9 mouse cellular contexts compared by ENCODE assay signal in the genomic region with DNA sequence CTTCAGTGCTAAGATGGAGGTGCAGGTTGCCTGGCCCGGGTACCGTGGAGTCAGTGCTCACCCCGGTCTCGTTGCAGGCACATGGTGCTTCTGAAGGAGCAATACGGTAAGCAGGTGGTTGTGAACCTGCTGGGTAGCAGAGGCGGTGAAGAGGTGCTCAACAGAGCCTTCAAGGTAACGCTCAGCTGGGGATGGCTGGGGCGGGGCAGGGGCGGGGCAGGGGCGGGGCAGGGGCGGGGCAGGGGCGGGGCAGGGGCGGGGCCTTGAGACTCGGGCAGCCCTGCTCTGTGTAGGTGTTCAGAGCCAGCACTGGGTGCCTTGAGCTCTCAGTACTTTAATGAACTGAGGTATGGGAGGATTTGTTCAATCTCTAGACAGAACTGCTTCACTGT.
DNase-seq lines count a peak whose midpoint lies in the region; ATAC-seq and TF ChIP-seq lines count a peak whose summit lies in the region.
"Had no signal": no experiment of that assay in that cellular context is flagged by ENCODE, and none has a peak within 500 bp of the region (broad histone marks: within the 10 kb centered on the region; RNA-seq: fewer than 3 reads in every experiment).

No protein-coding gene starts in this region.

- H3K4me1 ChIP-seq in heart, embryonic 15.5 days (replicated peaks): peaks cover 69% of the 10 kb centered on the region
- peaks cover 0 to 12% of the 10 kb centered on the region in 2 experiments; a peak in 3 of 4 replicates for H3K4me1 ChIP-seq in ES-E14 (ENCODE audit: control insufficient read depth in 2 of 2, insufficient read depth in 2 of 2, low read length in 2 of 2, poor library complexity in 1 of 2)
- H3K4me1 ChIP-seq in hindbrain, embryonic 15.5 days (replicated peaks): peaks cover 13% of the 10 kb centered on the region
- no peaks in the 10 kb centered on the region; the same call in 1 of the 2 replicates for H3K4me1 ChIP-seq in midbrain, embryonic 11.5 days (ENCODE audit: control insufficient read depth, insufficient read depth, low read length)

- intact Hi-C loops in heart, postnatal 14 days (cut with DNase I): no loop called here

- no peaks in the 10 kb centered on the region for H3K36me3 ChIP-seq in heart, embryonic 15.5 days
- H3K36me3 ChIP-seq in ES-E14 (ENCODE audit: control insufficient read depth, insufficient read depth, low read length, poor library complexity, severe bottlenecking): 0 out of 2 replicates have a peak, but pooled peaks cover 2% of the 10 kb centered on the region
- no peaks in the 10 kb centered on the region for H3K36me3 ChIP-seq in hindbrain, embryonic 15.5 days
- H3K36me3 ChIP-seq in midbrain, embryonic 11.5 days (ENCODE audit: control insufficient read depth, insufficient read depth, low read length): no peaks in the 10 kb centered on the region

- 14% methylated on average over 14 of the region's 14 CpGs for WGBS in heart, embryonic 15.5 days
- WGBS in hindbrain, embryonic 15.5 days: 11% methylated on average over 14 of the region's 14 CpGs
- 15% methylated on average over 11 of the region's 14 CpGs for WGBS in midbrain, embryonic 11.5 days

- peak overlapping the region; percentile 25; the same call in 1 of the 2 replicates for H3K4me2 ChIP-seq in heart, embryonic 15.5 days
- no peak overlapping the region for H3K4me2 ChIP-seq in hindbrain, embryonic 15.5 days
- no peak overlapping the region for H3K4me2 ChIP-seq in midbrain, embryonic 11.5 days

- H3K27ac ChIP-seq in heart, embryonic 15.5 days: peak overlapping the region; percentile 67
- H3K27ac ChIP-seq in ES-E14 (ENCODE audit: insufficient read depth, low read depth, low read length, poor library complexity, severe bottlenecking): no peak overlapping the region
- no peak overlapping the region for H3K27ac ChIP-seq in hindbrain, embryonic 15.5 days (replicated peaks)
- H3K27ac ChIP-seq in midbrain, embryonic 11.5 days (ENCODE audit: low read depth, low read length): no peak overlapping the region

- peak; percentile 58 for ATAC-seq in heart, embryonic 15.5 days (replicated peaks; ENCODE audit: insufficient number of reproducible peaks, insufficient read depth, low FRiP score, low read depth)
- peak; percentile 36; the same call in 1 of the 2 replicates for ATAC-seq in hindbrain, embryonic 15.5 days (ENCODE audit: low FRiP score, low read depth)
- peak; percentile 54; the same call in 1 of the 2 replicates for ATAC-seq in midbrain, embryonic 11.5 days (ENCODE audit: low FRiP score)
- ATAC-seq: Patski had no signal

- H3K9me3 ChIP-seq in heart, embryonic 15.5 days (replicated peaks): no peaks in the 10 kb centered on the region
- no peaks in the 10 kb centered on the region for H3K9me3 ChIP-seq in ES-E14 (ENCODE audit: control insufficient read depth, insufficient read depth, low read depth, low read length)
- no peaks in the 10 kb centered on the region for H3K9me3 ChIP-seq in hindbrain, embryonic 15.5 days
- H3K9me3 ChIP-seq in midbrain, embryonic 11.5 days (ENCODE audit: control insufficient read depth, low read length): no peaks in the 10 kb centered on the region

- no peaks in the 10 kb centered on the region for H3K27me3 ChIP-seq in heart, embryonic 15.5 days
- H3K27me3 ChIP-seq in hindbrain, embryonic 15.5 days: no peaks in the 10 kb centered on the region
- no peaks in the 10 kb centered on the region for H3K27me3 ChIP-seq in midbrain, embryonic 11.5 days (ENCODE audit: control insufficient read depth, insufficient read depth, low read length)
- H3K27me3 ChIP-seq: Patski had no signal

- in situ Hi-C loops in ES-E14 (cut with MboI; ENCODE audit: low sequenced_read_pairs in 2 of 2, unreplicated experiment in 2 of 2): no loop called here

- H3K4me3 ChIP-seq in heart, embryonic 15.5 days: no peak overlapping the region
- H3K4me3 ChIP-seq in ES-E14 (ENCODE audit: insufficient read depth in 1 of 2, low read depth in 1 of 2, low read length in 2 of 2, poor library complexity in 1 of 2, severe bottlenecking in 1 of 2): peak overlapping the region; percentile 17 to 51; a peak in 3 of 4 replicates
- H3K4me3 ChIP-seq in hindbrain, embryonic 15.5 days: no peak overlapping the region
- no peak overlapping the region for H3K4me3 ChIP-seq in midbrain, embryonic 11.5 days (ENCODE audit: low read depth, low read length)

- no peak for DNase-seq in heart, postnatal 14 days
- DNase-seq in ES-E14 (ENCODE audit: low read depth, low spot score): no peak
- no peak for DNase-seq in midbrain, embryonic 11.5 days (ENCODE audit: low spot score, missing footprints)
- no peak for DNase-seq in right cerebral cortex, postnatal 4 days
- no peak for DNase-seq in cerebellum, postnatal 10 days
- no peak for DNase-seq in kidney, postnatal 25 days

- no peak overlapping the region for H3K9ac ChIP-seq in heart, embryonic 15.5 days
- peak overlapping the region; percentile 30; the same call in 1 of the 2 replicates for H3K9ac ChIP-seq in ES-E14 (ENCODE audit: insufficient read depth, low read depth, low read length, poor library complexity, severe bottlenecking)
- no peak overlapping the region for H3K9ac ChIP-seq in hindbrain, embryonic 15.5 days
- no peak overlapping the region for H3K9ac ChIP-seq in midbrain, embryonic 11.5 days (ENCODE audit: low read length)

TF ChIP-seq in ES-E14, 5 proteins besides CTCF, POLR2A, EP300 and RAD21:
- TF ChIP-seq ZNF384 (IDR thresholded peaks at IDR 0.05; ENCODE audit: low read depth, low read length): no peak
- no peak for TF ChIP-seq CHD2 (IDR thresholded peaks at IDR 0.05; ENCODE audit: low read depth, low read length)
- TF ChIP-seq HCFC1 (IDR thresholded peaks at IDR 0.05; ENCODE audit: borderline replicate concordance, insufficient read depth, low read length): no peak
- no peak for TF ChIP-seq MAFK (IDR thresholded peaks at IDR 0.05; ENCODE audit: insufficient read depth, low read depth, low read length)
- TF ChIP-seq ZC3H11A (IDR thresholded peaks at IDR 0.05; ENCODE audit: borderline replicate concordance, low read depth, low read length): no peak

Comparison
In these comparisons a context has a peak if more than half of its experiments do, and no peak if none do; other contexts are left out.
1. H3K4me3 ChIP-seq: peak in ES-E14 (2 of 2); none in heart, embryonic 15.5 days (single experiment), hindbrain, embryonic 15.5 days (single experiment) and midbrain, embryonic 11.5 days (single experiment).
2. Peak in every context shown above with its lines, with median percentiles within 50 percentile points of each other: ATAC-seq.